In the genomic region with DNA sequence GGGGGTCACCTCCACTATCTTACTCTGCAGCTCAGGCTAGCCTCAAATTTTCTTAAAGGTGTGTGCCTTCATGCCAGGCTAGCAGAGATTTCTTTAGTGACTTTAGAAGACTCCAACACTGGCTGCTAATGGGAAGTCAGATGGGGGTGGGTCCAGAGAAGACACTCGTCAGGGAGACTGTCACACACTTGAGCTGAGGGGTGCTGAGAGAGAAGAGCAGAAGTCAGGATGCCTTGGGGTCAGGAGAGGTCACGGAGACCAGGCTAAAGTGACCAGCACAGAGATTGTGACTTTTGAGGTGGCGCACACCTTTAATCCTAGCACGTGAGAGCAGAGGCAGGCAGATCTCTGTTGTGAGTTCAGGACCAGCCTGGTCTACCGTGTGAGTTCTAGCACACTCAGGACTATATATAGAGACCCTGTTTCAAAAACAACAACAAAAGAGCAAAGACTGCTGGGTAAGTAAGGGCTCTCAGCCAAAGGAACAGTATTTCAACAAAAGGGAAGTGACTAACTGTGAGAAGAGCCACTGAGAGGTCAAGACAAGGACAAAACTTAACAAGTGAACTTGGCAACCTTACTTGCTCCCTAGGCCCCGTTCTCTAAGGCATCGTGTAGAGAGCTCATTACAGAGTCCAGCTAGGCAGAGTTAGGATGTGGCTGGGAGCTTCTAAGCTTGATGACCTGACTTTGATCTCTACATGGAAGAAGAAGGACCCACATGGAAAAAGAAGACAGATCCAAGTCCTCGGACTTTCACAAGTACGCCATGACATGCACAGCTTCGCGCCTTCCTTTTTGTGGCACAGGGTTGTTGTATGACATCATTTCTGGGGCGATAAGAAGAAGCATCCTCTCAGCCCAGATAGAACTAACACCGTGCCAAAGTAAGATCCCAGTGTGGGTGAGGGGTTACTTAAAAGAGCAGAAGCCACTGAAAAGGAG, we compare ENCODE assay signal across 9 mouse cellular contexts. TPM values are rescaled to one million over a fixed set of nuclear protein-coding genes. Genes with fewer than 3 reads are reported as not detected.
DNase-seq lines count a peak whose midpoint lies in the region; ATAC-seq and TF ChIP-seq lines count a peak whose summit lies in the region.
"Had no signal": no experiment of that assay in that cellular context is flagged by ENCODE, and none has a peak within 500 bp of the region (broad histone marks: within the 10 kb centered on the region; RNA-seq: fewer than 3 reads in every experiment).

No protein-coding gene starts in this region.

- H3K4me1 ChIP-seq in forebrain, embryonic 13.5 days: peaks cover 15% of the 10 kb centered on the region
- H3K4me1 ChIP-seq in forebrain, embryonic 16.5 days (replicated peaks; ENCODE audit: control insufficient read depth, insufficient read depth, low read length): peaks cover 13% of the 10 kb centered on the region
- peaks cover 6% of the 10 kb centered on the region for H3K4me1 ChIP-seq in bone marrow, adult 2 months (ENCODE audit: control insufficient read depth, insufficient read depth, low read length)
- 0 out of 2 replicates have a peak, but pooled peaks cover 11% of the 10 kb centered on the region for H3K4me1 ChIP-seq in hindbrain, postnatal 0 days (ENCODE audit: insufficient read depth, low read length)

- no peak for TF ChIP-seq POLR2A in bone marrow, adult 2 months (IDR thresholded peaks at IDR 0.05; ENCODE audit: borderline replicate concordance, control insufficient read depth, low read depth, low read length)

- H3K27ac ChIP-seq in forebrain, embryonic 13.5 days: no peak overlapping the region
- no peak overlapping the region for H3K27ac ChIP-seq in forebrain, embryonic 16.5 days (ENCODE audit: low read length)
- H3K27ac ChIP-seq in bone marrow, adult 2 months (ENCODE audit: control insufficient read depth, insufficient read depth, low read depth, low read length, poor library complexity): peak overlapping the region; percentile 68
- H3K27ac ChIP-seq in hindbrain, postnatal 0 days: peak overlapping the region; percentile 41; the same call in 1 of the 2 replicates

- H3K4me2 ChIP-seq in forebrain, embryonic 13.5 days: peak overlapping the region; percentile 79
- H3K4me2 ChIP-seq in forebrain, embryonic 16.5 days (ENCODE audit: low read length): no peak overlapping the region
- H3K4me2 ChIP-seq in hindbrain, postnatal 0 days (ENCODE audit: low read depth, low read length): no peak overlapping the region

- TF ChIP-seq CTCF in bone marrow, adult 2 months (IDR thresholded peaks at IDR 0.05; ENCODE audit: control insufficient read depth, insufficient read depth, low read length): no peak
- no peak for TF ChIP-seq CTCF in hindbrain, postnatal 0 days (IDR thresholded peaks at IDR 0.05; ENCODE audit: low read depth)

- H3K4me3 ChIP-seq in forebrain, embryonic 13.5 days: no peak overlapping the region
- H3K4me3 ChIP-seq in forebrain, embryonic 16.5 days (replicated peaks; ENCODE audit: low read length): no peak overlapping the region
- H3K4me3 ChIP-seq in bone marrow, adult 2 months (replicated peaks; ENCODE audit: control insufficient read depth, low read depth, low read length): no peak overlapping the region
- no peak overlapping the region for H3K4me3 ChIP-seq in hindbrain, postnatal 0 days (ENCODE audit: low read length)

- 90% methylated on average over 13 of the region's 13 CpGs for WGBS in forebrain, embryonic 13.5 days
- 88% methylated on average over 13 of the region's 13 CpGs for WGBS in forebrain, embryonic 16.5 days
- 46% methylated on average over 13 of the region's 13 CpGs for WGBS in bone marrow, adult 2 months
- 80% methylated on average over 13 of the region's 13 CpGs for WGBS in hindbrain, postnatal 0 days

- H3K27me3 ChIP-seq in forebrain, embryonic 13.5 days: no peaks in the 10 kb centered on the region
- no peaks in the 10 kb centered on the region for H3K27me3 ChIP-seq in forebrain, embryonic 16.5 days (replicated peaks; ENCODE audit: control insufficient read depth, insufficient read depth, low read length)
- H3K27me3 ChIP-seq in hindbrain, postnatal 0 days (ENCODE audit: insufficient read depth, low read length): no peaks in the 10 kb centered on the region

- H3K9me3 ChIP-seq in forebrain, embryonic 13.5 days (replicated peaks): no peaks in the 10 kb centered on the region
- H3K9me3 ChIP-seq in forebrain, embryonic 16.5 days (ENCODE audit: control insufficient read depth, low read length): no peaks in the 10 kb centered on the region
- no peaks in the 10 kb centered on the region for H3K9me3 ChIP-seq in hindbrain, postnatal 0 days (ENCODE audit: low read length)

- no peaks in the 10 kb centered on the region for H3K36me3 ChIP-seq in forebrain, embryonic 13.5 days (ENCODE audit: poor library complexity, severe bottlenecking)
- no peaks in the 10 kb centered on the region for H3K36me3 ChIP-seq in forebrain, embryonic 16.5 days (ENCODE audit: control insufficient read depth, insufficient read depth)
- H3K36me3 ChIP-seq in hindbrain, postnatal 0 days (ENCODE audit: insufficient read depth, low read length): no peaks in the 10 kb centered on the region

- H3K9ac ChIP-seq in forebrain, embryonic 13.5 days: no peak overlapping the region
- H3K9ac ChIP-seq in forebrain, embryonic 16.5 days (replicated peaks; ENCODE audit: low read depth, low read length): no peak overlapping the region
- H3K9ac ChIP-seq in hindbrain, postnatal 0 days (replicated peaks; ENCODE audit: low read length): no peak overlapping the region

- no peak for ATAC-seq in forebrain, embryonic 13.5 days
- no peak for ATAC-seq in forebrain, embryonic 16.5 days
- ATAC-seq in hindbrain, postnatal 0 days: no peak

- no peak for DNase-seq in hindbrain, postnatal 0 days (ENCODE audit: low spot score)
- DNase-seq in lung, postnatal 36 days: peak; percentile 64
- no peak for DNase-seq in cerebellum, adult 11-12 months
- no peak for DNase-seq in layer of hippocampus, postnatal 36 days
- DNase-seq in adrenal gland, adult 8-10 months: no peak

RNA-seq across cellular contexts. Expression of gene Tsga10ip, which starts 6.0 kb away (rescaled TPM):
- 0.39 TPM in 1 of 2 replicates, not detected in the other for polyA plus RNA-seq in forebrain, embryonic 13.5 days (2015; fragmentation: Nextera tagmentation; extraction: Ambion mirVana)
- polyA plus RNA-seq in forebrain, embryonic 16.5 days (2015; fragmentation: Nextera tagmentation; extraction: Ambion mirVana): not detected in 2 replicates
- not detected in 2 replicates for polyA plus RNA-seq in bone marrow, adult 2 months (2011; ENCODE audit: insufficient read depth, insufficient read length, low replicate concordance, missing spikeins)
- not detected in 2 replicates for total RNA-seq in hindbrain, postnatal 0 days (2014; rRNA removed)
- not detected in 2 replicates for polyA plus RNA-seq in hindbrain, postnatal 0 days (2015; fragmentation: Nextera tagmentation; extraction: Ambion mirVana)
- not detected for total RNA-seq in layer of hippocampus, postnatal 36 days (2021)
- under 1 TPM in 1 of 4 experiments, not detected in 3; 0.17 TPM for total RNA-seq in adrenal gland, adult 8-10 months (2022)

RNA-seq across cellular contexts. Expression of gene Drap1, which starts 16.4 kb away (rescaled TPM):
- 291 and 298 TPM in 2 replicates for polyA plus RNA-seq in forebrain, embryonic 13.5 days (2015; fragmentation: Nextera tagmentation; extraction: Ambion mirVana)
- 283 and 294 TPM in 2 replicates for polyA plus RNA-seq in forebrain, embryonic 16.5 days (2015; fragmentation: Nextera tagmentation; extraction: Ambion mirVana)
- 169 and 195 TPM in 2 replicates for polyA plus RNA-seq in bone marrow, adult 2 months (2011; ENCODE audit: insufficient read depth, insufficient read length, low replicate concordance, missing spikeins)
- total RNA-seq in hindbrain, postnatal 0 days (2014; rRNA removed): 111 and 123 TPM in 2 replicates
- polyA plus RNA-seq in hindbrain, postnatal 0 days (2015; fragmentation: Nextera tagmentation; extraction: Ambion mirVana): 331 and 338 TPM in 2 replicates
- total RNA-seq in layer of hippocampus, postnatal 36 days (2021): 100 to 1,000 TPM; 291 to 298 TPM
- 100 to 1,000 TPM; 272 to 295 (median 289) TPM for total RNA-seq in adrenal gland, adult 8-10 months (2022)

RNA-seq across cellular contexts. Expression of gene AI837181, which starts 16.6 kb away (rescaled TPM):
- polyA plus RNA-seq in forebrain, embryonic 13.5 days (2015; fragmentation: Nextera tagmentation; extraction: Ambion mirVana): 40.6 and 44.4 TPM in 2 replicates
- 61.1 and 62.9 TPM in 2 replicates for polyA plus RNA-seq in forebrain, embryonic 16.5 days (2015; fragmentation: Nextera tagmentation; extraction: Ambion mirVana)
- polyA plus RNA-seq in bone marrow, adult 2 months (2011; ENCODE audit: insufficient read depth, insufficient read length, low replicate concordance, missing spikeins): 7.0 and 21.5 TPM in 2 replicates
- 85.1 and 100 TPM in 2 replicates for total RNA-seq in hindbrain, postnatal 0 days (2014; rRNA removed)
- 81.8 and 82.8 TPM in 2 replicates for polyA plus RNA-seq in hindbrain, postnatal 0 days (2015; fragmentation: Nextera tagmentation; extraction: Ambion mirVana)
- total RNA-seq in layer of hippocampus, postnatal 36 days (2021): 10 to 100 TPM; 66.4 to 69.8 TPM
- 10 to 100 TPM; 52.2 to 59.2 (median 52.8) TPM for total RNA-seq in adrenal gland, adult 8-10 months (2022)

RNA-seq across cellular contexts. Expression of gene Sart1, which starts 19.8 kb away (rescaled TPM):
- polyA plus RNA-seq in forebrain, embryonic 13.5 days (2015; fragmentation: Nextera tagmentation; extraction: Ambion mirVana): 85.3 and 88.4 TPM in 2 replicates
- polyA plus RNA-seq in forebrain, embryonic 16.5 days (2015; fragmentation: Nextera tagmentation; extraction: Ambion mirVana): 74.4 and 75.1 TPM in 2 replicates
- 161 and 213 TPM in 2 replicates for polyA plus RNA-seq in bone marrow, adult 2 months (2011; ENCODE audit: insufficient read depth, insufficient read length, low replicate concordance, missing spikeins)
- total RNA-seq in hindbrain, postnatal 0 days (2014; rRNA removed): 23.2 and 30.5 TPM in 2 replicates
- 45.0 and 47.4 TPM in 2 replicates for polyA plus RNA-seq in hindbrain, postnatal 0 days (2015; fragmentation: Nextera tagmentation; extraction: Ambion mirVana)
- 100 to 1,000 TPM in 1 of 2 experiments, 10 to 100 TPM in 1; 97.9 to 104 TPM for total RNA-seq in layer of hippocampus, postnatal 36 days (2021)
- 100 to 1,000 TPM in 2 of 4 experiments, 10 to 100 TPM in 2; 75.2 to 101 (median 98.6) TPM for total RNA-seq in adrenal gland, adult 8-10 months (2022)

RNA-seq across cellular contexts. Expression of gene Fosl1, which starts 39.0 kb away (rescaled TPM):
- polyA plus RNA-seq in forebrain, embryonic 13.5 days (2015; fragmentation: Nextera tagmentation; extraction: Ambion mirVana): not detected in 2 replicates
- not detected in 2 replicates for polyA plus RNA-seq in forebrain, embryonic 16.5 days (2015; fragmentation: Nextera tagmentation; extraction: Ambion mirVana)
- not detected in 2 replicates for polyA plus RNA-seq in bone marrow, adult 2 months (2011; ENCODE audit: insufficient read depth, insufficient read length, low replicate concordance, missing spikeins)
- total RNA-seq in hindbrain, postnatal 0 days (2014; rRNA removed): not detected in 2 replicates
- polyA plus RNA-seq in hindbrain, postnatal 0 days (2015; fragmentation: Nextera tagmentation; extraction: Ambion mirVana): not detected in 2 replicates
- total RNA-seq in layer of hippocampus, postnatal 36 days (2021): not detected
- total RNA-seq in adrenal gland, adult 8-10 months (2022): under 1 TPM in 3 of 4 experiments, not detected in 1; 0.22 to 0.86 (median 0.56) TPM
- total RNA-seq: heart, postnatal 36 days had no signal

Comparison
In these comparisons a context has a peak if more than half of its experiments do, and no peak if none do; other contexts are left out.
1. H3K27ac ChIP-seq: peak in bone marrow, adult 2 months (single experiment) and hindbrain, postnatal 0 days (single experiment); none in forebrain, embryonic 13.5 days (single experiment) and forebrain, embryonic 16.5 days (single experiment).